Mouse (Mus musculus) intestine, embryonic 16.5 days (tissue): ENCODE results near the gene Akap8l. TPM values are rescaled to one million over a fixed set of nuclear protein-coding genes. Genes with fewer than 3 reads are reported as not detected.

ENCODE experiments used
- ATAC-seq: fragments of 200-750 bp; cut with Nextera tagmentation; 2 replicates; pipeline ENCODE4 v1.8.0; 2017; ENCODE audit warnings: moderate TSS enrichment, moderate library complexity
- H3K27ac ChIP-seq: fragments of 300-500 bp; sonication (generic); 2 replicates; pipeline ENCODE4 v1.5.1; 2014; ENCODE audit warnings: mild to moderate bottlenecking, low read length
- H3K27me3 ChIP-seq: fragments of 300-500 bp; sonication (generic); replicated peaks from 2 replicates; pipeline ENCODE4 v1.6.1; 2014; ENCODE audit warnings: low read length, control low read depth, mixed read lengths; ENCODE audit not compliant: control insufficient read depth, insufficient read depth
- H3K36me3 ChIP-seq: fragments of 300-500 bp; sonication (generic); 2 replicates; pipeline ENCODE4 v1.6.1; 2014; ENCODE audit warnings: low read length, control low read depth; ENCODE audit not compliant: control insufficient read depth, insufficient read depth
- H3K4me1 ChIP-seq: fragments of 300-500 bp; sonication (generic); 2 replicates; pipeline ENCODE4 v1.6.1; 2014; ENCODE audit warnings: low read length, control low read depth, mixed read lengths; ENCODE audit not compliant: control insufficient read depth, insufficient read depth
- H3K4me2 ChIP-seq: fragments of 300-500 bp; sonication (generic); 2 replicates; pipeline ENCODE4 v1.6.1; 2014; ENCODE audit warnings: low read depth, low read length, control low read depth
- H3K4me3 ChIP-seq: fragments of 300-500 bp; sonication (generic); 2 replicates; pipeline ENCODE4 v1.5.1; 2014; ENCODE audit warnings: mild to moderate bottlenecking, low read length
- H3K9ac ChIP-seq: fragments of 300-500 bp; sonication (generic); 2 replicates; pipeline ENCODE4 v1.6.1; 2014; ENCODE audit warnings: low read depth, low read length
- H3K9me3 ChIP-seq: fragments of 300-500 bp; sonication (generic); 2 replicates; pipeline ENCODE4 v1.6.1; 2016; ENCODE audit warnings: low read length, control low read depth; ENCODE audit not compliant: control insufficient read depth
- whole genome bisulfite sequencing: fragments of 180-500 bp; shearing (Covaris S2); extraction: QIAGEN DNeasy Blood & Tissue Kit; methylation state at CpG from one replicate; pipeline ENCODE4 v1.1.7; 2014; 5-methylcytosine and 5-hydroxymethylcytosine counted together
- polyA plus RNA-seq: library from polyadenylated mRNA; unstranded; fragments of >200 nt; fragmentation: Nextera tagmentation; extraction: Ambion mirVana; gene quantifications from 2 replicates; pipeline ENCODE4 v1.2.1, GENCODE M21; 2015

Akap8l gene
- polyA plus RNA-seq, 1 experiment from 2014 or later: 73.0 TPM

- H3K9ac ChIP-seq: no peak overlapping the region
- no peak for ATAC-seq
- WGBS: 77% methylated on average over 4 of the region's 4 CpGs
- H3K9me3 ChIP-seq: no peaks in the 10 kb centered on the region
- H3K27me3 ChIP-seq: no peaks in the 10 kb centered on the region
- H3K36me3 ChIP-seq: peaks cover 24% of the 10 kb centered on the region
- no peak overlapping the region for H3K4me3 ChIP-seq
- 0 out of 2 replicates have a peak, but pooled peaks cover 5% of the 10 kb centered on the region for H3K4me1 ChIP-seq
- no peak overlapping the region for H3K27ac ChIP-seq
- no peak overlapping the region for H3K4me2 ChIP-seq
These were observed 3.3 kb upstream of the Akap8l start for GRCm38 (mm10) chr17:32353696-32354095.

GRCm38 (mm10) chr17:32351726-32352125 is 1.3 kb upstream of the Akap8l start:
- no peaks in the 10 kb centered on the region for H3K27me3 ChIP-seq
- 0 out of 2 replicates have a peak, but pooled peaks cover 5% of the 10 kb centered on the region for H3K4me1 ChIP-seq
- no peak overlapping the region for H3K4me3 ChIP-seq
- no peak overlapping the region for H3K9ac ChIP-seq
- peaks cover 10% of the 10 kb centered on the region for H3K36me3 ChIP-seq
- no peaks in the 10 kb centered on the region for H3K9me3 ChIP-seq
- H3K27ac ChIP-seq: no peak overlapping the region
- no peak for ATAC-seq
- no peak overlapping the region for H3K4me2 ChIP-seq

- peaks cover 6% of the 10 kb centered on the region for H3K36me3 ChIP-seq
- no peak overlapping the region for H3K9ac ChIP-seq
- no peak for ATAC-seq
- no peak overlapping the region for H3K4me3 ChIP-seq
- H3K9me3 ChIP-seq: no peaks in the 10 kb centered on the region
- H3K27me3 ChIP-seq: no peaks in the 10 kb centered on the region
- WGBS: 65% methylated on average over 3 of the region's 3 CpGs
- H3K27ac ChIP-seq: no peak overlapping the region
- H3K4me2 ChIP-seq: peak overlapping the region; percentile 65
- H3K4me1 ChIP-seq: 0 out of 2 replicates have a peak, but pooled peaks cover 5% of the 10 kb centered on the region
These were observed 862 bp upstream of the Akap8l start for GRCm38 (mm10) chr17:32351269-32351668.

- H3K4me1 ChIP-seq: 0 out of 2 replicates have a peak, but pooled peaks cover 5% of the 10 kb centered on the region
- H3K4me3 ChIP-seq: peak overlapping the region; percentile 81
- WGBS: under 1% methylated on average over 24 of the region's 24 CpGs
- H3K27ac ChIP-seq: peak overlapping the region; percentile 57
- H3K4me2 ChIP-seq: peak overlapping the region; percentile 87
- no peaks in the 10 kb centered on the region for H3K9me3 ChIP-seq
- peak; percentile 38 for ATAC-seq
- H3K27me3 ChIP-seq: no peaks in the 10 kb centered on the region
- H3K9ac ChIP-seq: peak overlapping the region; percentile 81
- peaks cover 3% of the 10 kb centered on the region for H3K36me3 ChIP-seq
These were observed 491 bp downstream of the Akap8l start for GRCm38 (mm10) chr17:32349851-32350381.

- ATAC-seq: peak; percentile 13
- no peak overlapping the region for H3K27ac ChIP-seq
- 0 out of 2 replicates have a peak, but pooled peaks cover 5% of the 10 kb centered on the region for H3K4me1 ChIP-seq
- no peaks in the 10 kb centered on the region for H3K36me3 ChIP-seq
- no peaks in the 10 kb centered on the region for H3K27me3 ChIP-seq
- H3K4me3 ChIP-seq: peak overlapping the region; percentile 81
- peak overlapping the region; percentile 81; the same call in 1 of the 2 replicates for H3K9ac ChIP-seq
- peak overlapping the region; percentile 87 for H3K4me2 ChIP-seq
- no peaks in the 10 kb centered on the region for H3K9me3 ChIP-seq
- 9% methylated on average over 4 of the region's 4 CpGs for WGBS
These were observed 1.2 kb downstream of the Akap8l start for GRCm38 (mm10) chr17:32349037-32349732.

- WGBS: 95% methylated on average over 2 of the region's 2 CpGs
- Histone ChIP-seq H3K4me1 (0 out of 2 replicates have a peak, but pooled peaks cover 5% of the 10 kb centered on the region), H3K36me3 (no peaks in the 10 kb centered on the region), H3K9ac (no peak overlapping the region), H3K27ac (no peak overlapping the region), H3K27me3 (no peaks in the 10 kb centered on the region), H3K9me3 (no peaks in the 10 kb centered on the region), H3K4me3 (no peak overlapping the region), H3K4me2 (no peak overlapping the region)
- no peak for ATAC-seq
These were observed 2.0 kb downstream of the Akap8l start for GRCm38 (mm10) chr17:32348406-32348805.

- H3K27ac ChIP-seq: no peak overlapping the region
- 95% methylated on average over 1 of the region's 1 CpGs for WGBS
- no peaks in the 10 kb centered on the region for H3K4me1 ChIP-seq
- no peak overlapping the region for H3K9ac ChIP-seq
- H3K4me2 ChIP-seq: no peak overlapping the region
- no peak overlapping the region for H3K4me3 ChIP-seq
- H3K27me3 ChIP-seq: no peaks in the 10 kb centered on the region
- ATAC-seq: no peak
- no peaks in the 10 kb centered on the region for H3K9me3 ChIP-seq
- H3K36me3 ChIP-seq: peaks cover 4% of the 10 kb centered on the region; the same call in 1 of the 2 replicates
These were observed 9.3 kb downstream of the Akap8l start for GRCm38 (mm10) chr17:32341102-32341501.

GRCm38 (mm10) chr17:32340110-32340509 is 10.3 kb downstream of the Akap8l start:
- peaks cover 4% of the 10 kb centered on the region; the same call in 1 of the 2 replicates for H3K36me3 ChIP-seq
- H3K9me3 ChIP-seq: no peaks in the 10 kb centered on the region
- WGBS: 58% methylated on average over 1 of the region's 1 CpGs
- H3K4me2 ChIP-seq: no peak overlapping the region
- H3K4me3 ChIP-seq: no peak overlapping the region
- H3K4me1 ChIP-seq: no peaks in the 10 kb centered on the region
- H3K9ac ChIP-seq: no peak overlapping the region
- H3K27ac ChIP-seq: no peak overlapping the region
- ATAC-seq: peak; percentile 62
- H3K27me3 ChIP-seq: no peaks in the 10 kb centered on the region

- ATAC-seq: no peak
- Histone ChIP-seq H3K4me3 (no peak overlapping the region), H3K9ac (no peak overlapping the region), H3K36me3 (peaks cover 23% of the 10 kb centered on the region), H3K27me3 (no peaks in the 10 kb centered on the region), H3K9me3 (no peaks in the 10 kb centered on the region), H3K4me1 (no peaks in the 10 kb centered on the region), H3K4me2 (no peak overlapping the region), H3K27ac (no peak overlapping the region)
- WGBS: 74% methylated on average over 2 of the region's 2 CpGs
These were observed 14.5 kb downstream of the Akap8l start for GRCm38 (mm10) chr17:32335869-32336268.
